Mouse (Mus musculus): Measurements from ENCODE around the gene Elf3. TPM values are rescaled to one million over a fixed set of nuclear protein-coding genes. Genes with fewer than 3 reads are reported as not detected.
"Not testable (repeated sequence)": the region's sequence is repeated elsewhere in the genome, so short reads cannot be mapped to it uniquely, and the experiment has no call there.

Gene Elf3
- polyA plus RNA-seq, 1 experiment from 2014 or later, result 0.43 TPM

DNA sequence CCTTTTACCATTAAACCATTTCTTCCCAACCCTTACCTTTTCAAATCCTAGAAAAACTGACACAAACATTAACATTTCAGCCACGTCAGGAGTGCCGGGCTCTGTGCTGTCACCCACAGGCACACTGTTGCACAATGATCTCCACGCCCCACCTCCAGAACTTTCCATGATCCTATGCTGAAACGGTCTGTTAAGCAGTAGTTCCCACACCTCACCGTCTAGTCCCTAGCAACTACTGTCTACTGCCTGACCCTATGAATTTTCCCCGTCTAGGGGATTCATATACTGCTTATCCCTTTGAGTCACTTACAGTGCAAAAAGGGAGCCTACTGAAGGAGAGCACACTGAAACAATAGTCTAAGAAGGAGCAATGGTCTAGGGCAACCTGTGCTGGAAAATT lies 24.4 kb downstream of the Elf3 start:
- H3K9ac ChIP-seq (replicated peaks), result no peak overlapping the region
- 92% methylated on average over 6 of the region's 6 CpGs for WGBS
- no peaks in the 10 kb centered on the region for H3K9me3 ChIP-seq
- no peak overlapping the region for H3K4me2 ChIP-seq (replicated peaks)
- no peak for ATAC-seq (replicated peaks)
- no peaks in the 10 kb centered on the region for H3K4me1 ChIP-seq
- no peak overlapping the region for H3K27ac ChIP-seq (replicated peaks)
- no peak overlapping the region for H3K4me3 ChIP-seq
- H3K36me3 ChIP-seq, result no peaks in the 10 kb centered on the region
- H3K27me3 ChIP-seq, result no peaks in the 10 kb centered on the region

DNA sequence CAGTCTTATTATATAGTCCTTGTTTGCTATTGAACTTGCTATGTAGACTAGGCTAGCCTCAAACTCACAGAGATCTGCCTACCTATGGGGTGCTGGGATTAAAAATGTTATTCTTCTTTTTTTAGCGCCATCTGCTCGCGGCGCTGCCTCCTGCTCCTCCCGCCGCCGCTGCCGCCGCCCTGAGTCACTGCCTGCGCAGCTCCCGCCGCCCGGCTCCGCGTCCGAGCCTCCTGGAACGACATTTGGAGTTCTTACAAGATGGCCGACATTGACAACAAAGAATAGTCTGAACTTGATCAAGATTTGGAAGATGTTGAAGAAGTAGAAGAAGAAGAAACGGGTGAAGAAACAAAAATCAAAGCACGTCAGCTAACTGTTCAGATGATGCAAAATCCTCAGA lies 26.5 kb downstream of the Elf3 start:
- not testable (repeated sequence) for H3K4me1 ChIP-seq; H3K9me3 ChIP-seq; H3K27ac ChIP-seq (replicated peaks); H3K4me2 ChIP-seq (replicated peaks); H3K9ac ChIP-seq (replicated peaks); H3K4me3 ChIP-seq; ATAC-seq (replicated peaks); H3K27me3 ChIP-seq; H3K36me3 ChIP-seq
- 79% methylated on average over 20 of the region's 20 CpGs for WGBS

DNA sequence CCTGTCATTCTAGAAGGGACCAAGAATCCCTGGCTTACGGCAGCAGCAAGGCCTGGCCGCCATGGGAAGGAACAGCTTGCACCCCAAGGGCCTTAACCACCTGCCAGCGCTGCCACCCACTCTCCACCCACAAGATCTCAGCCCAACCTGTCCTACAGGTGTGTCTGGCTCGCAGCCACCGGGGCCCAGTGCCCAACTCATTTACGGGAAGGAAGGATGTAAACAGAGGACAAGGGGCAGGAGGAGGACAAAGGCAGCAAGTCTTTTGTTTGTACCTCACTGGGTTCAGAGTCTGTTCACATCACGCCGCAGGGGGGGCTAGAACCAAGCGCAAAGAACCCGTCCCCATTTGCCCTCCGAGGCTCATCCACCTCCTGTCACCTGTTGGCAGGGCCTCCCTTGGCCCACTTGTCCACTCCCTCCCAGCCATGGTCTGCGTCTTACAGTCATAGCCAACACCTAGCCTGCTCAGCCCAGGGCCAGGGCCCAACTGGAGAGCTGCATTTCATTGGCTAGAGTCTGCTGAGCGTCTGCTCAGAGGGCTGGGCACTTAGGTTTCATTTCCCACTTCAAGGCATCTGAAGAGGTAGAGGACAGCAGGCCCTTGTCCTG lies 30.9 kb downstream of the Elf3 start:
- H3K4me1 ChIP-seq, result no peaks in the 10 kb centered on the region
- H3K4me2 ChIP-seq (replicated peaks), result no peak overlapping the region
- H3K9ac ChIP-seq (replicated peaks), result no peak overlapping the region
- H3K36me3 ChIP-seq, result no peaks in the 10 kb centered on the region
- WGBS, result 83% methylated on average over 13 of the region's 13 CpGs
- no peak overlapping the region for H3K4me3 ChIP-seq
- no peaks in the 10 kb centered on the region for H3K27me3 ChIP-seq
- no peak overlapping the region for H3K27ac ChIP-seq (replicated peaks)
- H3K9me3 ChIP-seq, result no peaks in the 10 kb centered on the region
- ATAC-seq (replicated peaks), result no peak

DNA sequence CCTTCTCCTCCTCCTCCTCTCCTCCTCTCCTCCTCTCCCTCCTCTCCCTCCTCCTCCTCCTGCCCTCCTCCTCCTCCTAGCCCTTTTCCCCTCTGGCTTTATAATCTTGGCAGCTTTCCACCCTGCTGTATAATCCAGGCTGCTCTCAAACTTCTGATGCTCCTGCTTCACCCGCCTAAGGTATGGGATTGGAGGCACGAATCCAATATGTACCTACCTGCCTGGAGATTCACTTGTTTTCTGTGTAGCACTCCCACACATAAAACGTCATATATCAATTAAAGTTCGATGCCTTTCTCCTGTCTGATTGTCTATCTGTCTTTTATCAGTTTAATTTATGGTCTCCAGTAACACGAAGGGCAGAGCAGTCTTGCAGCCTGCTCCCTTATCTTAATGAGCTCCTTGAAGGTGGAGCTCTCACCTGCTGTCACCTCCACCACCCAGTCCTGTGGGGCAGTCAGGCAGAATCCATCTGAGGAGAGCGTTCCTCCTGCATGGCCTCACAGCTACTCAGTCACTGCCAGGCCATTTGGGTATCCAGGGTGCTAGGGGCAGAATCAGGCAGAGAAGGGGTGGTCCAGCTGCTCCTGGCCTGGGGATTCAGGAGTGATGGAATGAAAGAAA lies 33.3 kb downstream of the Elf3 start:
- WGBS, result 62% methylated on average over 6 of the region's 6 CpGs
- Histone ChIP-seq H3K9me3 (no peaks in the 10 kb centered on the region), H3K9ac (replicated peaks) (no peak overlapping the region), H3K4me1 (no peaks in the 10 kb centered on the region), H3K4me3 (no peak overlapping the region), H3K27ac (replicated peaks) (no peak overlapping the region), H3K27me3 (no peaks in the 10 kb centered on the region), H3K4me2 (replicated peaks) (no peak overlapping the region), H3K36me3 (no peaks in the 10 kb centered on the region)
- no peak for ATAC-seq (replicated peaks)

DNA sequence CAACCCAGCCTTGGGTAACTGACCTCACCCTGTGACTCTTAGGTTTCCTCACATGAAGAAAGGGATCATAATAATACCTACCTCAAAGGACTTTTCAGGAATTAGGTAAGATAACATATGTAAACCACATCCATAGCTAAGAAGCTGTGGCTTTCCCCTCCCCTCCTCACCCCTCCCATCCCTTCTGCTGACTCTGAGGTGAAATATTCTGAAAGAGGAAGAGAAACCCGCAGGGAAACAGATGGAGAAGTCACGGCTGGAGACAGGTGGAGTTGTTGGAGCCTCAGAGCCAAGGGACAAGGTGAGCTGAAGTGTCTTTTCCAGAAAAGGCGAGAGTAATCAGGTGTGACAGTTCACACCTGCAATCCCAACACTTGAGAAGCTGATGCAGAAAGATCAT lies 34.2 kb downstream of the Elf3 start:
- H3K4me2 ChIP-seq (replicated peaks), result no peak overlapping the region
- H3K27me3 ChIP-seq, result no peaks in the 10 kb centered on the region
- no peaks in the 10 kb centered on the region for H3K4me1 ChIP-seq
- H3K9me3 ChIP-seq, result no peaks in the 10 kb centered on the region
- H3K27ac ChIP-seq (replicated peaks), result no peak overlapping the region
- no peak for ATAC-seq (replicated peaks)
- H3K4me3 ChIP-seq, result no peak overlapping the region
- H3K9ac ChIP-seq (replicated peaks), result no peak overlapping the region
- 91% methylated on average over 3 of the region's 3 CpGs for WGBS
- no peaks in the 10 kb centered on the region for H3K36me3 ChIP-seq

DNA sequence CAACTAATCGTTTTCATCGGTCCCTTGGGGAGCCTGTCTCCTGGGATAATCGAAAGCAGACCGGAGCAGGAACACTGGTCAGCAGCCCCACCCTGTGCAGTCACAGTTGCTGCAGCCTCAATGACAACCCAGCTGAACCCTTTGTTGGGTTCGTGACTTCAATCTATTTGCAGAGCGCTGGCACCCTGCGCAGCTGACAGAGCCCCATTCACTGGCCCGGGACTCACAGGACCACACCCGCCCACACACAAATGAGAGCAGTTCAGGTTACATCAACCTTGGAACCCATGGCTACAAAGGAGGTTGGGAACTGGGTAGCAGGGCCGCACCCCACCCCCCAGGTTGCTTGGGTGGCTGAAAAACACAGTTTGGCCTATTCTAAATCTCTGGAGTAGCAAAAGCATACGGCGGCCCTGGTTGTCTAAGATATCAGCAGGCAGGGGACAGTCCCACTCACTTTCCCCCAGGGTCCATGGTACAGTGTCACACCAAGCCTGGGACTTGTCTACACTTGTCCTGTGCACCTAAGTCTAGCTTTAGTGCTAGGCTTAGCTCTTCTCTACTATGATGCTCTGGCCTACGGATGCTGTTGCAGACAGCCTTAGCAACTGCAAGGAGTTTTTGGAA lies 40.6 kb downstream of the Elf3 start:
- H3K36me3 ChIP-seq, result no peaks in the 10 kb centered on the region
- no peaks in the 10 kb centered on the region for H3K4me1 ChIP-seq
- no peak overlapping the region for H3K4me3 ChIP-seq
- H3K9me3 ChIP-seq, result no peaks in the 10 kb centered on the region
- H3K27me3 ChIP-seq, result no peaks in the 10 kb centered on the region
- WGBS, result 46% methylated on average over 13 of the region's 13 CpGs
- H3K27ac ChIP-seq (replicated peaks), result no peak overlapping the region
- no peak overlapping the region for H3K4me2 ChIP-seq (replicated peaks)
- no peak overlapping the region for H3K9ac ChIP-seq (replicated peaks)
- no peak for ATAC-seq (replicated peaks)

DNA sequence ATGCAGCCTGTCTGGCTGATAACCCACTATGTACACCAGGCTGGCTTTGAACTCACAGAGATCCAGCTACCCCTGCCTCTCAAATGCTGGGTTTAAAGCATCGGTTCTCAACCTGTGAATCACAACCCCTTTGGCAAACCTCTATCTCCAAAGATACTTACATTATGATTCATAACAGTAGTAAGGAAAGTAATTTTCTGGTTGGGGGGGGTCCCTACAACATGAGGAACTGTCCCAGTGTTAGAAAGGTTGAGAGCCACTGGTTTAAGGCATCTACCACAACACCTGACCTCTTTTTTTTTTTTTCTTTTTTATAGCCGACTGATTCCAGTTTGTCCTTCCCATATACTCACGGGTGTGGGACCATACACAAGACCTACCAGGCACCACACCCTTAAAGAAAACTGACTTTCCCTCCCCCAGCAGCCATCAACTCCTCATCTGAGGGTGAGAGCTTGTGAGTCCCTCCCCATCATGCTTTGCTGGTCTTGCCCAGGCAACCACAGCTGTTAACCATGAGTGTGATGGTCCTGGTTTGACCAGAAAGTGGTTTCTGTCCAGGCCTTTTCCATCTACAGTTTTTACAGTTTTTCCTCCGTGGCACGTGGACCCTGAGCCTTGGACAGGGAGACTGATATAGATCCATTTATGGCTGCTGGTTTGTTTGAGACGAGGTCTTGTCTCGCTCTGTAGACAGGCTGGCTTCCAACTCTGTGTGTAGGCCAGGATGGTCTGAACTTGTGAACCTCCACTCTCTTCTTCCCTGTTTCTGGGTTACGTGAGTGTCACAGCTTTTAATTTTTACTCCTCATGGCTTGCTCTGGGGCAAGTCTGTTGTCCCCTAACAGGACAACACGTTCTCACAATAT lies 44.4 kb downstream of the Elf3 start:
- Histone ChIP-seq H3K4me1 (no peaks in the 10 kb centered on the region), H3K36me3 (no peaks in the 10 kb centered on the region), H3K4me2 (replicated peaks) (no peak overlapping the region), H3K27ac (replicated peaks) (no peak overlapping the region), H3K4me3 (no peak overlapping the region), H3K9ac (replicated peaks) (no peak overlapping the region), H3K9me3 (no peaks in the 10 kb centered on the region), H3K27me3 (no peaks in the 10 kb centered on the region)
- ATAC-seq (replicated peaks), result no peak
- WGBS, result 87% methylated on average over 9 of the region's 9 CpGs

DNA sequence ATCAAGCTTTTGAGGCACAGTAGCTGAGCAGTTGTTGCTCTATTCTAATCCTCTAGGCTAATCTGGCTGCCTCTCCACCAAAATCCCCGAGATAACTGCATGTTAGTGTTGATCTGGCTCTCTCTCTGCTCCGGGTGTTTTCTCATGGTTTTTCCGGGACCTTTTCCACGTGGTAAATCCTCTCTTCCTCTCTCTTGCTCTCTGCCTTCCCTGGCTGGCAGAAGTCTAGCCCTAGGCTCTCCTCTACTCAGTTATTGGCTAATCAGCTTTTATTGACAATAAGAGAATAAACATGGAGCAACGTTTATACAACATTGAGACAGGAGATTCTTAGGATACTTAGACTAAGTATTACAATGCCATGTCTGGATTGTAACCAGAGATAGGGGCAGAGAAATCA lies 47.9 kb downstream of the Elf3 start:
- H3K4me3 ChIP-seq, result no peak overlapping the region

DNA sequence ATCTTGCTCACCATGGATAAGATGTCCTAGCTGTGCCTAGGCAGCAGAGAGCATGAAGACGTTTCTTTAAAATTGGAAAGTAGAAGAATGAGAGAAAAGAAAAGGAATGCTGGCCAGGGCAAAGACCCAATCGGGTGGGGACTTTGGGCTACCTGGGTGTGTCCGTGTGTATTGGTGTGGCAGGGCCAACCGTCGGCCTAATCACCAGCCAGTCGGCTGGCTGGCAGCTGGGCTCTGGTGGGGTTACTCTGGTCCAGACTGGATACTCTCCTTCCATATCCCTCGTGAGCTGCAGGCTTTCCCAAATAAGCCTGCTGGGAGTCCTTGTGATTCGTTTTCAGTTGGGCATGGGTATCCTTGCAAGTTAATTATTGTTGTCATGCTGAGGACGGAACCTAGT lies 49.7 kb downstream of the Elf3 start:
- H3K4me3 ChIP-seq, result no peak overlapping the region
- H3K27me3 ChIP-seq, result no peaks in the 10 kb centered on the region
- no peaks in the 10 kb centered on the region for H3K36me3 ChIP-seq
- no peak for ATAC-seq (replicated peaks)
- H3K4me2 ChIP-seq (replicated peaks), result no peak overlapping the region
- H3K4me1 ChIP-seq, result no peaks in the 10 kb centered on the region
- 76% methylated on average over 9 of the region's 9 CpGs for WGBS
- H3K27ac ChIP-seq (replicated peaks), result no peak overlapping the region
- no peak overlapping the region for H3K9ac ChIP-seq (replicated peaks)
- no peaks in the 10 kb centered on the region for H3K9me3 ChIP-seq

More for the DNA sequence above, 47.9 kb downstream of the Elf3 start:
- Histone ChIP-seq H3K4me1 (no peaks in the 10 kb centered on the region), H3K9ac (replicated peaks) (no peak overlapping the region), H3K4me2 (replicated peaks) (no peak overlapping the region), H3K27me3 (no peaks in the 10 kb centered on the region), H3K9me3 (no peaks in the 10 kb centered on the region), H3K36me3 (no peaks in the 10 kb centered on the region), H3K27ac (replicated peaks) (no peak overlapping the region)
- ATAC-seq (replicated peaks), result no peak
- 64% methylated on average over 5 of the region's 5 CpGs for WGBS

DNA sequence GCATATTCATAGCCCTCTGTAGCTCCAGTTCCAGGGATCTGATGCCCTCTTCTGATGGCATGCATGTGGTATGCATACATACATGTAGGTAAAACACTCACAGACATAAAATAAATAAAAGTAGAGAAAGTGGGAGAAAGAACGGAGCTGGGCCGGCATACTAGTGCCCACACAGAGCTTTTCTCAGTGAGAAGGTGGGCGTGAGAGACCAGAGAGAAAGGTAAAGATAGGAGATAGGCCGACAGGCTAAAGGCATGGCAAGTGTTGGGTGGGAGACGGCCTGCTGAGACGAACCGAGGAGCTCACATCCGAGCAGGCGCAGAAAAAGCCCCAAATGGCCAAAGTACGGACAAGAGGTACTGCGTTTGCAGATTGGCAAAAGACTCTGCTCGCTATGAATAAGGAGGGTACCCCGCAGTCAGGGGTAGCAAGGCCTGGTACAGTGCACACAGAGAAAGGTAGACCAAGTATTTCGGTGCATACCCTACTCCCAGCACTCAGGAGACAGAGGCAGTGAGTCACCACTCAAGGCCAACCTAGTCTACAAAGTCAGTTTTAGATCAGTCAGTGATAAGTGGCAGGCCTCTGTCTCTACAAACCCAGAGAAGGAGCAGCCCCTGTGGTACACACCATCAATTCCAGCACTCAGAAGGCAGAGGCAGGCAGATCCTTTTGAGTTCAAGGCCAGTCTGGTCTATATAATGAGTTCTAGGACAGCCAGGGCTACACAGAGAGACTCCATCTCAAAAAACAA lies 51.6 kb downstream of the Elf3 start:
- no peaks in the 10 kb centered on the region for H3K36me3 ChIP-seq
- no peak for ATAC-seq (replicated peaks)
- H3K27me3 ChIP-seq, result no peaks in the 10 kb centered on the region
- WGBS, result 96% methylated on average over 14 of the region's 14 CpGs
- no peaks in the 10 kb centered on the region for H3K4me1 ChIP-seq
- no peak overlapping the region for H3K9ac ChIP-seq (replicated peaks)
- H3K9me3 ChIP-seq, result no peaks in the 10 kb centered on the region
- no peak overlapping the region for H3K27ac ChIP-seq (replicated peaks)
- H3K4me3 ChIP-seq, result no peak overlapping the region
- no peak overlapping the region for H3K4me2 ChIP-seq (replicated peaks)

DNA sequence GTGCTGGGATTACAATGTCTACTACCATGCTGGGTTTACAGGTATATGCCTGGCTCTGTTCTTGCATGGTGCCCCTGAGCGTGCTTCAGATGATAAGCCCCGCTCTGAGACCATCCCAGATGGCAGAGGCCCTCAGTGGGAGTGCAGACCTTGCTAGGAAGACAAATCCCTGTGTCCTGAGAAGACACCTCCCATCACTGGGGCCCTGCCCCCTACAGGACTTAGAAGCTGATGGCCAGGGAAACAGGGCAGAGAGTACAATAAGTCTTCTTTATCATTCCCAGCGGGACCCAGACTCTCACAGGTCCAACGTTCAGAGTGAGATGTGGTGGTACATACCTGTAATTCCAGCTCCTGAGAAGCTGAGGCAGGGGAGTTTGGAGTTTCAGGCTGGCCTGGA lies 53.1 kb downstream of the Elf3 start:
- ATAC-seq (replicated peaks), result no peak
- H3K9me3 ChIP-seq, result no peaks in the 10 kb centered on the region
- 71% methylated on average over 4 of the region's 4 CpGs for WGBS
- no peak overlapping the region for H3K9ac ChIP-seq (replicated peaks)
- H3K27ac ChIP-seq (replicated peaks), result no peak overlapping the region
- no peaks in the 10 kb centered on the region for H3K4me1 ChIP-seq
- no peaks in the 10 kb centered on the region for H3K36me3 ChIP-seq
- no peak overlapping the region for H3K4me3 ChIP-seq
- H3K27me3 ChIP-seq, result no peaks in the 10 kb centered on the region
- no peak overlapping the region for H3K4me2 ChIP-seq (replicated peaks)

Data from forebrain, embryonic 15.5 days (tissue).